Mouse (Mus musculus): ENCODE measurements around the gene Mcam. TPM values are rescaled to one million over a fixed set of nuclear protein-coding genes. Genes with fewer than 3 reads are reported as not detected.

Gene Mcam
- polyA plus RNA-seq, 1 experiment from 2014 or later: 12.9 TPM

DNA sequence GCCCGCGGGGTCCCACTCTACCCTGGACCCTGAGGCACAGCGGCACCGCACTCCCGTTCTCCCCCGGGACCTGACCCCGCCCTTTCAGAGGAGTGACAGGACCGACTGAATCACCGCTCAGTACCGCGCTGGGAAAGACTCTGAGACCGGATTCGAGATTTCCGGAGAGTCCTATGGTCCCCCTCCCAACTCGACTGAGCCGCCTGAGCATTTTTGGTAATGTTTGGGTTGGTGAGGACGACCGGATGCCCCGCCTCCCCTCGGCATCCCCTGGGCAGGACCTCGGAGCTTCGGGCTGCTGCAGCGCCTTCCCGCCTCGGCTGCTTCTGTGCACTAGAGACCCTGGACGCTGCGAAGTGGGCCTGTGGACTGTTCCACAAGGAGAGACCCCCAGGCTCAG, 4.2 kb upstream of the Mcam start:
- peak overlapping the region; percentile 66 for H3K4me2 ChIP-seq (ENCODE audit: low read length)
- peak overlapping the region; percentile 36 for H3K4me3 ChIP-seq (replicated peaks; ENCODE audit: low read length)
- 0 out of 2 replicates have a peak, but pooled peaks have one; percentile 11 for ATAC-seq
- peaks cover 33% of the 10 kb centered on the region for H3K4me1 ChIP-seq (replicated peaks; ENCODE audit: control insufficient read depth, insufficient read depth, low read length)
- peaks cover 7% of the 10 kb centered on the region for H3K27me3 ChIP-seq (replicated peaks; ENCODE audit: control insufficient read depth, insufficient read depth, low read length)
- no peaks in the 10 kb centered on the region for H3K9me3 ChIP-seq (ENCODE audit: control insufficient read depth, low read length)
- H3K9ac ChIP-seq (replicated peaks; ENCODE audit: low read depth, low read length): peak overlapping the region; percentile 57
- H3K27ac ChIP-seq (ENCODE audit: low read length): peak overlapping the region; percentile 13; the same call in 1 of the 2 replicates
- no peaks in the 10 kb centered on the region for H3K36me3 ChIP-seq (ENCODE audit: control insufficient read depth, insufficient read depth)
- WGBS: under 1% methylated on average over 27 of the region's 27 CpGs

DNA sequence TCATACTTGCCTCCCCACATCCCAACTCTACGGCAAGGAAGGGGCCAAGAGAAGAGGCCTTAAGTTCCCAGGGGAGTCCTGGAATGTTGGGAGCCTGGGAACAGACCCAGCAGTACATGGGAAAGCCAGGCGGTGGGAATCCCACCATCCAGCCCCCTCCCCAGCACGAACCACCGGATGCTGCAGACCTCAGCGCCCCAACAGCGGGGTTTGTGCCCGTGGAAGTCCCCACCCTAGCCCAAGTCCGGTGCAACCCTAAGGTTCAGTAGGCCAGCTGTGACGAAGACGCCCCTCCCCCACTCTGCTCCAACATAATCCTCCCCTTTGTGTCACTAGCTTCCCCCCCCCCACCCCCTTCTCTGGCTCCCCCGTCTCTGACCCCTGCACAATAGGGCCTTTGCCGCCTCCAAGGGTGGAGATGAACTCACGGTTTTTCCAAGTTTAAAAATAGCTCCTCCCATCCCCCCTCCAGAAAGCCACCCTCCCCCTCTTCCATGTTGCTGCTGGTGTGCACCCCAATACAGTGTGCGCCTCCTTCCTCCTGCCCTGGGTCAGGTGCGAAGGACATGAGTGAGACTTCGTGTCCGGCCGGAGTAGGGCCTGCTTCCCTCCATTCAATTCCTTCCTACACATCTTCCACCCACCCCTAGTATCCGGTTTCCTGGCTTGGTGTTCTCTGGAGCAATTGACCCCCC, 3.5 kb upstream of the Mcam start:
- Histone ChIP-seq H3K9me3 (ENCODE audit: control insufficient read depth, low read length) (no peaks in the 10 kb centered on the region), H3K9ac (replicated peaks; ENCODE audit: low read depth, low read length) (peak overlapping the region; percentile 57), H3K4me3 (replicated peaks; ENCODE audit: low read length) (no peak overlapping the region), H3K27ac (ENCODE audit: low read length) (no peak overlapping the region), H3K4me2 (ENCODE audit: low read length) (peak overlapping the region; percentile 66), H3K4me1 (replicated peaks; ENCODE audit: control insufficient read depth, insufficient read depth, low read length) (peaks cover 37% of the 10 kb centered on the region), H3K36me3 (ENCODE audit: control insufficient read depth, insufficient read depth) (no peaks in the 10 kb centered on the region), H3K27me3 (replicated peaks; ENCODE audit: control insufficient read depth, insufficient read depth, low read length) (peaks cover 7% of the 10 kb centered on the region)
- ATAC-seq: no peak
- WGBS: 13% methylated on average over 19 of the region's 19 CpGs

DNA sequence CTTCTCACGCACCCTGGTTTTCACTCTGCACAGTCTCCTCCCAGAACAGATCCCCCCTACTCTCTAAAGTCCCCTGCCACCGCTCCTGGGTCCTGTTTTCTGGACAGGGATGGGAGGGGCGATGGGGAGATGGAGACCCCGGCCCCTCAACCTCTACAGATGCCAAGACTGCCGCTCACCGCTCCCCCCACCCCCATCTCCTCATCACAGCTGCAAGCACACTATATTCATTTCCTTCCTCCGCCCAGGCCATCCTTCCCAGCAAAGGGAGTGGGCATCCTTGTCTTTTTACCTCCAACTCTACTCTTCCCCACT, 3.0 kb upstream of the Mcam start:
- Histone ChIP-seq H3K4me1 (replicated peaks; ENCODE audit: control insufficient read depth, insufficient read depth, low read length) (peaks cover 38% of the 10 kb centered on the region), H3K4me2 (ENCODE audit: low read length) (no peak overlapping the region), H3K27ac (ENCODE audit: low read length) (0 out of 2 replicates have a peak overlapping the region, but pooled peaks have one; percentile 29), H3K9me3 (ENCODE audit: control insufficient read depth, low read length) (no peaks in the 10 kb centered on the region), H3K4me3 (replicated peaks; ENCODE audit: low read length) (no peak overlapping the region), H3K27me3 (replicated peaks; ENCODE audit: control insufficient read depth, insufficient read depth, low read length) (peaks cover 7% of the 10 kb centered on the region), H3K36me3 (ENCODE audit: control insufficient read depth, insufficient read depth) (no peaks in the 10 kb centered on the region), H3K9ac (replicated peaks; ENCODE audit: low read depth, low read length) (no peak overlapping the region)
- WGBS: 44% methylated on average over 7 of the region's 7 CpGs
- ATAC-seq: no peak

GRCm38 (mm10) chr9:44132200-44132599, 2.1 kb upstream of the Mcam start:
- Histone ChIP-seq H3K9me3 (ENCODE audit: control insufficient read depth, low read length) (no peaks in the 10 kb centered on the region), H3K27me3 (replicated peaks; ENCODE audit: control insufficient read depth, insufficient read depth, low read length) (peaks cover 7% of the 10 kb centered on the region), H3K4me1 (replicated peaks; ENCODE audit: control insufficient read depth, insufficient read depth, low read length) (peaks cover 35% of the 10 kb centered on the region), H3K4me2 (ENCODE audit: low read length) (no peak overlapping the region), H3K9ac (replicated peaks; ENCODE audit: low read depth, low read length) (no peak overlapping the region), H3K27ac (ENCODE audit: low read length) (no peak overlapping the region), H3K36me3 (ENCODE audit: control insufficient read depth, insufficient read depth) (no peaks in the 10 kb centered on the region), H3K4me3 (replicated peaks; ENCODE audit: low read length) (no peak overlapping the region)
- ATAC-seq: no peak
- WGBS: 65% methylated on average over 5 of the region's 5 CpGs

DNA sequence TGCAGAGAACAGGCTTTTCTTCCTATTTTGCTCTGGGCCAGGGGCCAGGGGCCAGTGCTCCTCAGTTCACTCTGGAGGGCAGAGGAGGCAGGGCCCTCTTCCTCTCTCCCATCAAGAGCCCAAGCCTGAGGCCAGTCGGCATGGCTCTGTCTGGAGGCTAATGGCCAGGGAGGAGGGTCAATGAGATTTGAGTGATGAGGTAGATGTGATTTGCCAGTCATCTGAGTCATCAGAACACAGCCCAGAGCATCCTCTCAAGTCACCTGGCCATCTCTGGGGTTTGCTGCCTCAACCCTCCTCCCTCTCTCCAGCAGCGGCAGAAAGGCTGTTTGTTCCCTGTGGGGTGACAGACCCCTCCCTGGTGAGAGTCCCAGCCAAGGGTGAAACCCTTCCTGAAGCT, 982 bp upstream of the Mcam start:
- peaks cover 7% of the 10 kb centered on the region for H3K27me3 ChIP-seq (replicated peaks; ENCODE audit: control insufficient read depth, insufficient read depth, low read length)
- H3K4me2 ChIP-seq (ENCODE audit: low read length): no peak overlapping the region
- no peaks in the 10 kb centered on the region for H3K36me3 ChIP-seq (ENCODE audit: control insufficient read depth, insufficient read depth)
- H3K4me1 ChIP-seq (replicated peaks; ENCODE audit: control insufficient read depth, insufficient read depth, low read length): peaks cover 35% of the 10 kb centered on the region
- no peak overlapping the region for H3K27ac ChIP-seq (ENCODE audit: low read length)
- 17% methylated on average over 2 of the region's 2 CpGs for WGBS
- no peak overlapping the region for H3K4me3 ChIP-seq (replicated peaks; ENCODE audit: low read length)
- H3K9me3 ChIP-seq (ENCODE audit: control insufficient read depth, low read length): no peaks in the 10 kb centered on the region
- 0 out of 2 replicates have a peak overlapping the region, but pooled peaks have one; percentile 9 for H3K9ac ChIP-seq (replicated peaks; ENCODE audit: low read depth, low read length)
- ATAC-seq: no peak

GRCm38 (mm10) chr9:44134851-44135730, 822 bp downstream of the Mcam start:
- peak; percentile 49 for ATAC-seq
- WGBS: under 1% methylated on average over 49 of the region's 49 CpGs
- Histone ChIP-seq H3K27me3 (replicated peaks; ENCODE audit: control insufficient read depth, insufficient read depth, low read length) (0 out of 2 replicates have a peak, but pooled peaks cover 5% of the 10 kb centered on the region), H3K4me3 (replicated peaks; ENCODE audit: low read length) (peak overlapping the region; percentile 39), H3K4me1 (replicated peaks; ENCODE audit: control insufficient read depth, insufficient read depth, low read length) (peaks cover 29% of the 10 kb centered on the region), H3K27ac (ENCODE audit: low read length) (no peak overlapping the region), H3K4me2 (ENCODE audit: low read length) (peak overlapping the region; percentile 75), H3K36me3 (ENCODE audit: control insufficient read depth, insufficient read depth) (no peaks in the 10 kb centered on the region; the same call in 1 of the 2 replicates), H3K9ac (replicated peaks; ENCODE audit: low read depth, low read length) (peak overlapping the region; percentile 33), H3K9me3 (ENCODE audit: control insufficient read depth, low read length) (no peaks in the 10 kb centered on the region)

DNA sequence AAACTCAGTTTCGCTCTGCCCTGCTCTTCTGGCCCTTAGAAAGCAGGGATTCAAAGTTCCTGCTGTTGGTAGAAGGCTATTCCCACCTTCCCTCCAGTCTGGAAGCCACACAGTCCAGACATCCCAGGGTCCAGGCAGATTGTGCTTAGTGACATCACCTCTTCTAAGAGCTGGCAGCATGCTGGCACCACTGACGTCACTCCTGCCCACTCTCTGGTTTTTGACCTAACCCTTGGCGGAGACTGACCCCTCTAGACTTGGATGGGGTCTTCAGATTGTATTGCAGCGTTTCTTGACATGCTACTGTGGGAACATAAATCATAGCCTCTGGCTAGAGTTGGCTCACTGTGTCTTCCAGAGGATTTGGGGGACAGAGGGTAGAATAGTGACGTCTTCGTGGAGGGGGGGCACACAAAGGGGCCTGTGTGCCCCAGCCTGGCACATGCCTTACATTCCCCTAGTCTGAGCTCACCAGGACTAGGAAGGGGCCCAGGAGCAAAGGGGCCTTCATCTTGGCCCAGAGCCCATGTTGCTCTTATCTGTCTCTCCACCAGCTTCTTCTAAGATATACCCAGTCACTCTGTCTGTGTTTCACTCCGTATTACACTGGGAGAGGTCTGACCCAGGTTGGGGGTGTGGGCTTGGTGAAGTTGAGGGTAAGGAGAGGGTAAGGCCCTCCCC, 1.6 kb downstream of the Mcam start:
- no peaks in the 10 kb centered on the region; the same call in 1 of the 2 replicates for H3K36me3 ChIP-seq (ENCODE audit: control insufficient read depth, insufficient read depth)
- H3K4me3 ChIP-seq (replicated peaks; ENCODE audit: low read length): peak overlapping the region; percentile 39
- H3K27me3 ChIP-seq (replicated peaks; ENCODE audit: control insufficient read depth, insufficient read depth, low read length): 0 out of 2 replicates have a peak, but pooled peaks cover 5% of the 10 kb centered on the region
- WGBS: 46% methylated on average over 7 of the region's 7 CpGs
- ATAC-seq: peak; percentile 14; the same call in 1 of the 2 replicates
- peaks cover 23% of the 10 kb centered on the region for H3K4me1 ChIP-seq (replicated peaks; ENCODE audit: control insufficient read depth, insufficient read depth, low read length)
- H3K9me3 ChIP-seq (ENCODE audit: control insufficient read depth, low read length): no peaks in the 10 kb centered on the region
- peak overlapping the region; percentile 75 for H3K4me2 ChIP-seq (ENCODE audit: low read length)
- H3K27ac ChIP-seq (ENCODE audit: low read length): no peak overlapping the region
- no peak overlapping the region; the same call in 1 of the 2 replicates for H3K9ac ChIP-seq (replicated peaks; ENCODE audit: low read depth, low read length)

DNA sequence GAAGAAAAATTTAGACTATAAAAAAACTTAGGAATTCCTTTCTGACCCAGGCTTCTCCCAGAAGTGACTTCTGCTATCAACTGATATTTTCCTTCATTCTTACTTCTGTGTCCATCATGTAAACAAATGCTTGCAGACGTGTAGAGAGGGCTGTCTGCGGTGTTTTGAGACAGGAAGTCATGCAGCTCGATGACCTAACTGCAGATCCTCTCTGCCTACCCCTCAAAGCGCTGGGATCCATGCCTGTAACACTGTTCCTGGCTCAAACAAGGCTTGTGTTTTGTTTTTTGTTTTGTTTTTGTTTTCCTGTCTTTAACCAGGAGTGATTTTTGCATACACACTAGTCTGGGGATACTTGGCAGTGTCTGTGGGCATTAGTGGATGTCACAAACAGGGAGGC, 3.6 kb downstream of the Mcam start:
- peaks cover 23% of the 10 kb centered on the region for H3K4me1 ChIP-seq (replicated peaks; ENCODE audit: control insufficient read depth, insufficient read depth, low read length)
- H3K27ac ChIP-seq (ENCODE audit: low read length): no peak overlapping the region
- WGBS: 77% methylated on average over 4 of the region's 4 CpGs
- no peak overlapping the region for H3K9ac ChIP-seq (replicated peaks; ENCODE audit: low read depth, low read length)
- H3K27me3 ChIP-seq (replicated peaks; ENCODE audit: control insufficient read depth, insufficient read depth, low read length): 0 out of 2 replicates have a peak, but pooled peaks cover 5% of the 10 kb centered on the region
- H3K4me3 ChIP-seq (replicated peaks; ENCODE audit: low read length): no peak overlapping the region
- no peak for ATAC-seq
- H3K36me3 ChIP-seq (ENCODE audit: control insufficient read depth, insufficient read depth): no peaks in the 10 kb centered on the region; the same call in 1 of the 2 replicates
- H3K9me3 ChIP-seq (ENCODE audit: control insufficient read depth, low read length): no peaks in the 10 kb centered on the region
- no peak overlapping the region for H3K4me2 ChIP-seq (ENCODE audit: low read length)

DNA sequence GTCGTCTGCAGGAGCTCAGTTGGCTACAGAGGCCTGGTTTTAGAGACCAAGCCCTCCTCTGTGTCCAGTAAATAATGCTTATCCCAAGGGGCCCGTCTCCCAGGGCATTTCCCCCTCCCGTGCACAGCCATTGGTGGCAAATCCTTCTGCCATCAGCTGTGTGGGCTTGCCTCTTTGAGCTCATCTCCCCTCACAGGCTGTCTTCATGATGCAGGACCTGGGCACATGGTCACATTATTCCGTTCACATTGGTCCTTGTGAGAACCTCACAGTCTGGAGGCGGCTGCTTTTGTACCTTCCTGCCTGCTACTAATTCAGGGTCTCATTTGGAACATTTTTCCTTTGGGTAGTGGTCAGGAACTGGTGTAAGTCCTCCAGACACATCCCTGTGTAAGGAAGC, 7.7 kb downstream of the Mcam start:
- H3K27ac ChIP-seq (ENCODE audit: low read length): no peak overlapping the region
- no peaks in the 10 kb centered on the region; the same call in none of the 2 replicates for H3K36me3 ChIP-seq (ENCODE audit: control insufficient read depth, insufficient read depth)
- no peak overlapping the region for H3K4me3 ChIP-seq (replicated peaks; ENCODE audit: low read length)
- ATAC-seq: no peak
- no peaks in the 10 kb centered on the region for H3K9me3 ChIP-seq (ENCODE audit: control insufficient read depth, low read length)
- no peaks in the 10 kb centered on the region for H3K27me3 ChIP-seq (replicated peaks; ENCODE audit: control insufficient read depth, insufficient read depth, low read length)
- H3K4me1 ChIP-seq (replicated peaks; ENCODE audit: control insufficient read depth, insufficient read depth, low read length): no peaks in the 10 kb centered on the region
- 65% methylated on average over 5 of the region's 5 CpGs for WGBS
- no peak overlapping the region for H3K4me2 ChIP-seq (ENCODE audit: low read length)
- no peak overlapping the region for H3K9ac ChIP-seq (replicated peaks; ENCODE audit: low read depth, low read length)

Measured in forebrain, embryonic 16.5 days (tissue).